Mouse (Mus musculus): ENCODE data around the gene Skiv2l.

Gene Skiv2l

DNA sequence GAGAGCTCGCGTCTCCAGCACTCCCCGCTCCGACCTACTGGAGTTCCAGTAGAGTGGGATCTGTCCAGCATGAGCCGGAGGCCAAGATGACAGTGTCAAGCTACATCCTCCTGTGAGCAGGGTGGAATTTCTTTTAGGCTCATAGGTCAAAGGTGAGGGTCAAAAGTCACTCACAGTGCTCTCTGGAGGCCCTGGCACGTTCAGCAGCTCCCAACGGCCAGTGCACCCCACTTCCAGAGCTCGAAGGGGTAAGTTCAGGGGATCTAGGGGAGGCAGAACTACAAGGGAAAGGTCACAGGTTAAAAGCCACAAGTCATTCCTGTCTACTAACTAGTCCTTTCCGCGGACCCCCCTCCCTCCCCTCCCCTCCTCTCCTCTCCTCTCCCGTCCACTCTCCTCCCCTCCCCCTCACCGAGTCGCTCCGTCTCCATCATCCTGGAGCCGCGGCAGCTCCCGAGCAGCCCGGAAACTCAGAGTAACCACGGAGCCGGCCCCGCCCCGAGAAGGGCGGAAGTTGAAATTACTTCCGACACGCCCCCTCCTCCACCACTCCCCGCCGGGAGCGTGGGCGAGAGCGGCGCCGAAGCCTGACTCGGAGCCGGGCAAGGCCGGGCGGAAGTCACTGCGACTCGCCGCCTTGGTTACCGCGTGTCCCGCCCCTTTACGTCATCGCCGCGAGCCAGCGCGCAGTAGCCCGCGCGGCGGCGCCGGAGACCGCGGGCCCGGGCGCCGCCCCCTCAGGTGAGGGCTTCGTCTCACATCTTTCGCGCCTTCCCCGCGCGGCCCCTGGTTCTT lies at the start of gene Skiv2l, which contains the start of gene Nelfe:
Skiv2l (minus strand) TSS at position 489 of the 795 bp plus-strand sequence.
Nelfe (plus strand) TSS at position 670 of the 795 bp plus-strand sequence.
- peak; percentile 99 for DNase-seq (ENCODE audit: low spot score)

DNA sequence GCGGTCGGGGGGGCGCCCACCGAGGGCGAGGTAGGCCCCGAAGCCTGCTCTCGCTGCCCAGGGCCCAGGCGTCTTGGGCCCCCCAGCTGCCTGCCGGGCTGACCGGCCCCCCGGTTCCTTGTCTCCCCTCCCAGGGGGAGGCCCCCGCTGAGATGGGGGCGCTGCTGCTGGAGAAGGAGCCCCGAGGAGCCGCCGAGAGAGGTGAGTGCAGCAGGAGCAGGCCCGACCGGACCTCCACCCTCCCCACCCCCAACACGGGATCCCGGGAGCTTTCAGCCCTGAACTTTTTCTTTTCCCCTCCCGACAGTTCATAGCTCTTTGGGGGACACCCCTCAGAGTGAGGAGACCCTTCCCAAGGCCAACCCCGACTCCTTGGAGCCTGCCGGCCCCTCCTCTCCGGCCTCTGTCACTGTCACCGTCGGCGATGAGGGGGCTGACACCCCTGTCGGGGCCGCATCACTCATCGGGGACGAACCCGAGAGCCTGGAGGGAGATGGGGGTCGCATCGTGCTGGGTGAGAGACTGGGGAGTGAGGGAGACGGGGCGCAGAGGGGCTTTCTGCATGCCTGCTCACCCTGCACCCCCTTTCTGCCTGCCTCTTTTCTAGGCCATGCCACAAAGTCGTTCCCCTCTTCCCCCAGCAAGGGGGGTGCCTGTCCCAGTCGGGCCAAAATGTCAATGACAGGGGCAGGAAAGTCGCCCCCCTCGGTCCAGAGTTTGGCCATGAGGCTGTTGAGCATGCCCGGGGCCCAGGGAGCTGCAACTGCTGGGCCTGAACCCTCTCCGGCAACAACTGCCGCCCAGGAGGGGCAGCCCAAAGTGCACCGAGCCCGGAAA lies 49.3 kb upstream of the Skiv2l start:
- peak; percentile 78 for DNase-seq (ENCODE audit: low spot score)

DNA sequence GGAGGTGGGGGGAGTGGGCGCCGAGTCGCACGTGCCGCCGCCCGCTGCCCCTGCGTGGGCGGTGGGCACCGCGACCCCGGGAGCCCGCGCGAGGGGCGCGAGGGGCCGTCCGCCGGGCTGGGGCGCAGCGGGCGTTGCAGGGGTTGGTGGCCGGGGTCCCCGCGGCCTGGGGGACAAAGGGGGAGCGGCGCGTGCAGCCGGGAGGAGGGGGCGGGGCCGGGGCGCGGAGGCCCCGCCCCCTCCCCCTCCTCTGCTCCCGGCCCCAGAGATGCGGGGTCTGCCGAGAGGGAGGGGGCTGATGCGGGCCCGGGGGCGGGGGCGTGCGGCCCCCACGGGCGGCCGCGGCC lies 48.7 kb upstream of the Skiv2l start:
- no peak for DNase-seq (ENCODE audit: low spot score)

DNA sequence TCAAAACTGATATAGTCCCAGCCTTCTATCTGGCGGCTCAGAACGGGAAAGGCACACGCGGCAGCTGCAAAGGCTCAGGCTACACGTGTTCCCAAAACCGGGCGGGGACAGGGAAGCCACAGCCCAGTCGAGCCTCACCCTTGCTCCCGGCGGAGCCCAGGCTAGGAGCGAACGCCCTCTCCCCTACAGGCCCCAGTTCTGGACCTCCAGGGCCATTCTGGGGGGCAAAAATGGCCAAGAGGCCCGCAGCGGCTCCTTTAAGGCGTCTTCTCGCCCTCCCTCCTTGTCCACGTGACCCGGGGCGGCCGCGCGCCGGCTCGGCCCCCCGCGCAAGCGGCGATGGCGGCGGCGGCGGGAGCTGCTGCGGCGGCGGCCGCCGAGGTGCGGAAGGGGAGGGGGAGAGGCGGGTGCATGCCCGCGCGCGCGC lies 48.2 kb upstream of the Skiv2l start, which contains the start of the genes C2 and Ehmt2:
C2 (minus strand) TSS at position 106 of the 427 bp plus-strand sequence.
Ehmt2 (plus strand) TSS at position 310 of the 427 bp plus-strand sequence.
- peak; percentile 87 for DNase-seq (ENCODE audit: low spot score)

DNA sequence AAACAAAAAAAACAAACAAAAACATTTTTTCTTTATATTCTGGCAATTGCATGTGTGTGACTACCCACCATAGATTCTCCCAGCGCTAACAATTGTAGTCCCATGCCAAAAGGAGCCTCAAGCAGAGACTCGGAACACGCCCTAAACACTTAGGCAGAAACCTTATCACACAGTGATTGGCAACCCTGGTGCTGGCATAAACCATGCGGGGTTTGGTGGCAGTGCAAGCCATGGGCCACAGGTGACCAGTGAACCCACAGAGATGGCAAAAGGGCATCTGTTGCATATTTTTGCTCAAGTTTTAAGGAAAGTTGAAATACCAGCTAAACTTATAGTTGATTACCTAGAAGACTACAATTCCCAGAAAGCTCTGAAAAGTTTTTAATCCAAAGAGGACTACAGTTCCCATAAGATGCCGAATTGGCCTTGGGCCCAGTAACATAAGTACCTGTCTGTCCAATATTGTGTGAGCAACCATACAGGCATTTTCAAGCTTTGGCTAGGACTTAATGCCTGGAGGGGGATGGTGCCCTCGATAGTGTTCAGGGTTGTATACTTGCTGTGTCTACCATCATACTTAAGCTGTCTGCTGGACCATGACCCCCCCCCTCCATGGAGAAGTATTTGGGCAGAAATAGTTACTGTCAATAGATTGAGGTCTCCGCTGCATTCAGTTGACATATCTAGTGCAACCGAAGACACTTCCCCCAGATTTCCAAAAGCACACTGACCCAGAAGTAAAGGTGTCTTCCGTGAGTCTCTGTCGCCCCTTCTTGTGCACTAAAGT lies 47.6 kb upstream of the Skiv2l start:
- no peak for DNase-seq (ENCODE audit: low spot score)

DNA sequence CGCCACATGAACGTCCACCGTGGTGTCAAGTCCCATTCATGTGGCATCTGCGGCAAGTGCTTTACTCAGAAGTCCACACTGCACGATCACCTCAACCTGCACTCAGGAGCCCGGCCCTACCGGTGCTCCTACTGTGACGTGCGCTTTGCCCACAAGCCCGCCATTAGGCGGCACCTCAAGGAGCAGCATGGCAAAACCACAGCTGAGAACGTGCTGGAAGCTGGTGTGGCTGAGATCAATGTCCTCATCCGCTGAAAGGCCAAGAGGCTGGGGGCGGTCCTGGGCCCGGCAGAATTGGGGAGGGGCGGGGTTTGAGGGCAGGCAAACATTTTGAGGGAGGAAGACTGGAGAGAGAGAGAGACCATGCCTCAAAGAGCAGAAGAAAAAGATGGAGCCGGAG lies 46.4 kb upstream of the Skiv2l start:
- no peak for DNase-seq (ENCODE audit: low spot score)

DNA sequence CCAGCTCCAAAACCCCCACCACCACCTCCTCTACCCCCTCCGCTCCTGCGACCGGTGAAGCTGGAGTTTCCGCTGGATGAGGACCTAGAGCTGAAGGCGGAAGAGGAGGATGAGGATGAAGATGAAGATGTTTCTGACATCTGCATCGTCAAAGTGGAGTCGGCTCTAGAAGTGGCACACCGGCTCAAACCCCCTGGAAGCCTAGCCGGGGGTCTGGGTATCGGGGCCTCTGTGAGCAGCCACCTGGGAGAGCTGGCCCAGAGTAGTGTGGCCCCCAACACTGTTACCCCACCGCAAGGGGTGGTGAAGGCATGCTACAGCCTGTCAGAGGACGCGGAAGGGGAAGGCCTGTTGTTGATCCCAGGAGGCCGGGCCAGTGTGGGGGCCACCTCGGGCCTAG lies 45.7 kb upstream of the Skiv2l start:
- DNase-seq (ENCODE audit: low spot score), result no peak

DNA sequence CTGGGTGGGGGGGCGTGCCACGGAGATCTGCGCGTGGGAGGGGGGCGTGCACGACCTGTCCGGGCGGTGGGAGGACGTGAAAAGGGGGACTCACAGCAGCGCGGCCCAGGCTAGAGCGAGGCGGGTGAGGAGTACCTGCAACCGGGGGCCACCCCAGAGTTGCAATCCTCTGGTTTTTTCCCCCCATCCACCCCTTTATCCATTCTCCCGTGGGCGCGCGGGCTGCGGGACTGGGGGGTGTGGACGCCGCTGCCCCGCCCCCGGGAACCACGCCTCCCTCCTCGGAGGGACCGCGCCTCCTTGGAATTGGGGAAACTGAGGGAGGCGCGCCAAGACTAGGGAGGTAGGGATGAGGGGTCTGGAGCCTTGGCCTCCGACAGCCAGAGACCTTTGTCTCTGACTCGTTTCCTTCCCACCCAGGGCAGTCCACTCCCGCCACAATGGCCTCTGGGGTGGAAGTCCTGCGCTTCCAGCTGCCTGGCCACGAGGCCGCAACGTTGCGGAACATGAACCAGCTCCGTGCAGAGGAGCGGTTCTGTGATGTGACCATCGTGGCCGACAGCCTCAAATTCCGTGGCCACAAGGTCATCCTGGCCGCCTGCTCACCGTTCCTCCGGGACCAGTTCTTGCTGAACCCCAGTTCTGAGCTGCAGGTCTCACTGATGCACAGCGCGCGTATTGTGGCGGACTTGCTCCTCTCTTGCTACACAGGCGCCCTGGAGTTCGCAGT lies 45.0 kb upstream of the Skiv2l start:
- peak; percentile 85 for DNase-seq (ENCODE audit: low spot score)

DNA sequence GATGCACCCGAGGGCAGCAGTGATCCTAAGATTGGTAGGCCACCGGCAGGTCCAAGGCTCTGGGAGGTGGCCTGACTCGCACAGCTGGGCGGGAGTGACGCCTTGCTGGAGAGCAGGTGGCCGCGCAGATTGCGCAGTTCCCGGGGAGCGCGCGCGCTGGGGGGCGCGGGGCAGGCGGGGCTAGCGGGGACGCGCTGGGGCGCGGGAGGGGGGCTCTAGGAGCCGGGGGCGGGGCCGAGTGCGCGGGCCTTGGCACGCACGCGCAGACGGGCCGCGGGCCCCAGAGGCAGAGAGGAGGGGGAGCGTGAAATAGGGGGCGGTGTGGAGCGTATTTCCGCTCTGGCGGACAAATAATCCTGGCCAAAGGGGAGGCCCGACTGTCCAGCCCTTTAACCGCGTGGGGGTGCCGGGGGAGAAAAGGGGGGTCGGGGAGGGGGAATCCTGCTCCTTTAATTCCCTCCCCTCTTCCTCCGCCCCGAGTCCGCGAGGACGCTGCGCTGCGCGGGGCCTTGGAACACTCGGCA lies 44.1 kb upstream of the Skiv2l start:
- DNase-seq (ENCODE audit: low spot score), result peak; percentile 98

DNA sequence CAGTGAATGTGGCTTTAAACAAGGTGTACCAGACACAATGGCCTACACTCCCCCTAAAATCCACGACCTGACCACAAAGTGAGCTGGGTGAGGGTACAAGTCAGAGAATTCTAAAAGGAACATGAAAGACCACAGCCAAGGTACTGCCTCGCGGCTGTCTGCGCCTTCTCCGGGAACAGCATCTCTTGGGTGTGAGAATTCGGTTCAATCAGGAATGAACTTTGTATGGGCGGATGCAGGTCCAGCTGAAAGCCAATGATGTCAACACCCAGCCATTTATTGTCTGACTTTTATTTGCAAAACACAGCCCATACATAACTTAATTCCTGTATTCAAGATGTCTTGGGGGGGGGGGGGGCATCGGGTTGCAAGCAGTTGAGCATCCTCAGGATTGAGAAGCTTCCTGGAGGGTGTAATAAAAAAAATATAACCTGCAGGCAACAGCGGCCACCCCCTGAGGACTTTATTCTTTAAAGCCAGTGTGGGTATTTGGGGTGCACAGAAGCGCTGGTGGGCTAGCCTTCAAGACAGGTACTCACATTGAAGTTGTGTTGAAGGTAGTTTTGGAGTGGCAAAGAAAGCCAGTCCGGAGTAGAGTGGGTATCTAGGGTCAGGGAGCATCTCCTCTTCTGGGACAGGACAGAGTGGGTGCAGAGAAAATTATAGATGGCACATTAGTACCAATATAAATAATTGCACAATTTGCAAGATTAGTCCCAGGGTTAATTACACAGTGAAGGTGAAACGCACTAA lies 43.2 kb upstream of the Skiv2l start:
- no peak for DNase-seq (ENCODE audit: low spot score)

DNA sequence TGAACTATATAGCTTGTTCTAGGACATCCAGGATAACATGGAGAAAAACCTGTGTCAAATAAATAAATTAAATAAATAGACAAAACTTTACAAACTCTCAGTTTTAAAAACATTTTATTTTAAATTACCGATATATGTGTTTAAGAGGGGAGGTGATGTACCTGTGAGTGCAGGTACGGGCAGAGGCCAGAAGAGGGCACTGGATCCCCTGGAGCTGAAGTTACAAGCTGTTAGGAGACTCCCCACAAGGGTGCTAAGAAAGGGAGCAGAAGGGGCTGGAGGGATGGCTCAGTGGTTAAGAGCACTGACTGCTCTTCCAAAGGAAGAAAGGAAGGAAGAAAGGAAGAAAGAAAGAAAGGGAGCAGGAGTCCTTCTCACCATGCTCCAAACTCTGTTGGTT lies 41.4 kb upstream of the Skiv2l start:
- no peak for DNase-seq (ENCODE audit: low spot score)

DNA sequence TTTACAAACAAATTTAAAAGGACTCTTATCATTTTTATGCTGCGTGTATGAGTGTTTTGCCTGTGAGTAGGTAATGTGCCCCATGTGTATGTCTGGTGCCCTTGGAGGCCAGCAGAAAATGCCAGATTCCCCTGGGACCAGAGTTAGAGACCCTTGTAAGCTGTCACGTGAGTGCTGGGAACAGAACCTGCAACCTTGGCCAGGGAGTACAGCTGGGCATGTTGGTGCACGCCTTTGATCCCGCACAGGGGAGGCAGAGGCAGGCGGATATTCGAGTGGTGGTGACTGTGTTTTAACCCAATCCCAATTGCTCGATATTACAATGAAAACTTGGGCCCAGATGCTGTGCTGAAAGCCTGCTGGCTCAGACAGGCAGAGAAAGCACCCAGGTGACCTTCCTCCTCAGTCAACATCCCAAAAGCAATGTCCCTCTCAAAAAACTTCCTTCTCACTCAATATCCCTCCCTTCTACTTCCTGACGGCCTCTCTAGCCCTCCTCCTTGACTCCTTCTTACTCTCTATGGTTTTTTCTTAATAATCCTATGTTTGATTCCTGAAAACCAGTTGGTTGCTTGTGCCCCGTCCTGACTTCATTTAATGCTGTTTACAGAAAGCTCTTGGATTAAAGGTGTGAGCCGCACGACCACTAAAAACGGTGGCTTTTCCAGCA lies 40.2 kb upstream of the Skiv2l start:
- DNase-seq (ENCODE audit: low spot score), result no peak

DNA sequence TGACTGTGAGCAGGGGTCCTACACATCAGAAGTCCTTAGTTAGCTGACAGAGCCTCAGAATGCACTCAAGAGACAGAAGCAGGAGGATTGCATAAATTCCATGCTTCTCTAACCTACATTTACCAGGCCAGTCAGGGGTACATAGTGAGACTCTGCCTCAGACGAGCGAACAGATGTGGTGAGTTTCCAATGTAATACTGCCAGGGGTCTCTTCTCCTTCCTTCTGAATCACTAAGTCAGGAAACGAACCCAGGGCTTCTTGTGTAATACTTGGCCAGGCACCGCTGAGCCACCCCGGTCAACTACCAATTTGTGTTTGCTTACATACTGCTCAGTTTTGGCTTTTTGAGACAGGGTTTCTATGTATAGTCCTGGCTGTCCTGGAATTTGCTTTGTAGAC lies 37.9 kb upstream of the Skiv2l start:
- DNase-seq (ENCODE audit: low spot score), result no peak

DNA sequence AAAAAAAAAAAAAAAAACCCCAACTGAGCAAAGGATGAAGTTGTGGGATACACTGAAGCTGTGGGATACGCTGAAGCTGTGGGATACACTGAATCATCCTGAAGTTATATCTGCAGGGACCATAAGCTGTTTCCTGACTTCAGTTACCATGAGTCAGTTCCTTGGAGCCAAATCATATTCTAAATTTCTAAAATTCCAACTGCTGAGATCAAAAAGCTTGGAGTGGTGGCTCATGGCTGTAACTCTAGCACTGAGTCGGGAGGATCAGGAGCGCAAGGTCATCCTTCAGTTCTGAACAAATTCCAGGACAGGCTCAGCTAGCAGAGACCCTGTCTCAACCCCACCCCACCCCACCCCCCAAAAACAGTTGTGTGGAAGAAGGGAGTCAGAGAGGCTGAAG lies 35.6 kb upstream of the Skiv2l start:
- DNase-seq (ENCODE audit: low spot score), result no peak

DNA sequence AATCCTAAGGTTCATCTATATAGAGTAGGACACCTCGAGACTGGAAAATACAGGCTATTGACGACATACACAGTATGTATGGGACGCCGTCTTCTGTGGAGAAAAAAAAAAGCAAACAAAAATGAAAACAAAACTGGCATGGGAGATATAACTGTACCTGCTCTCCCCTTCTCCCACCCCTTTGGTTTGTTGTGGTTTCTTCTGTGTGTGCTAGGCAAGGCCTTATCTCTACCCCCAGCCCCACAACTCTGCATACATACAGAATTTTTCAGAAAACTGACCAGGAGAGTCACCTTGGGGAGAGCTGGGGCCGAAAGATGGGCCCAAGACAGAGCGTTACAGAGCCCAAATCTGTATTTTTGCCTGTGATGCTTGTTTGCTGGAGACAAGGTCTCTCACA lies 34.7 kb upstream of the Skiv2l start:
- no peak for DNase-seq (ENCODE audit: low spot score)

DNA sequence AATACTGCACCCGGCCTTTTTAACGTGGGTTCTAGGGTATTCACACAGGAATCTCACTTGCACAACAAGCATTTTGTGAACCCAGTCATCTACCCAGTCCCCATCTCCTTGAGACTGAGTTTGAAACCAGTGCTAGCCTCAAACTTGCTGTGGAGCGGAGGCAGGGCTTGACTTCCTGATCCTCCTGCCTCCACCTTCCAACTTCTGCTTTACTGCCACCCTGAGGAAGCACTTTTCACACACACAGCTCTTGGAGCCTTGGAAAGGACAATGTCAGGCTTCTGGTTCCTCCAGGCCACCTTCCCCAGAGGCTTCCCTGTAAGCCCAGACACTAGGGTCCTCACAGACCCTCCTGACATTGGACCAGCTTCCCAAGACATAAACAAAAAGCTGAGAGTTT lies 33.3 kb upstream of the Skiv2l start:
- no peak for DNase-seq (ENCODE audit: low spot score)

DNA sequence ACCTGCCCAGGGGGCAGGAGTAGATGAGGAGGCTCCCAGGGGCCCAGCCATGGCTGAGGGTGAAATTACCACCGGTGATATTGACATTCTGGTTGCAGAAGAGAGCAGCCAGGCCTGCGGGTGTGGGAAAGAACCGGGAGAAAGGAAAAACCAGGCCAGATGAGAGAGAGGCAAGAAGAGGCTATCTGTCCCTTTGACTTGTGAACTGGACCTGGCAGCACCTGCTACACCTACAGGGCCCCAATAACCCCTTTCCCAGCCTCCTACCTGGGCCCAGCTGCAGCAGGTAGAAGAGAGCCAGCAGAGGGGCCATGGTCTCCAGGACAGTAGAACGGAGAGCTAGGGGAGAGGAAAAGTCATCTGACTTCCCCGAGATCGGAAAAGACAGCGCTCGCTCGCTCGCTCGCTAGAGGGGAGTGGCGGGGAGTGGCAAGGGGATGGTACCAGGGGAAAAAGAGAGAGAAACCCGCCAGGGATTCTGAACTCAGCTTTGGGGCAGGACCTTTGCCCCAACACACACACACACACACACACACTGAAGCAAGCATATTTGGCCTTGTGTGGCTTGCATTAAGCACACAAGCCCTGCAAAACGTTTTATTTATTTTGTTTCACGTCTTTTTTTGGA lies 31.8 kb upstream of the Skiv2l start, which contains the start of gene Gm20547:
Gm20547 (minus strand) TSS at position 360 of the 628 bp plus-strand sequence.
- no peak for DNase-seq (ENCODE audit: low spot score)

DNA sequence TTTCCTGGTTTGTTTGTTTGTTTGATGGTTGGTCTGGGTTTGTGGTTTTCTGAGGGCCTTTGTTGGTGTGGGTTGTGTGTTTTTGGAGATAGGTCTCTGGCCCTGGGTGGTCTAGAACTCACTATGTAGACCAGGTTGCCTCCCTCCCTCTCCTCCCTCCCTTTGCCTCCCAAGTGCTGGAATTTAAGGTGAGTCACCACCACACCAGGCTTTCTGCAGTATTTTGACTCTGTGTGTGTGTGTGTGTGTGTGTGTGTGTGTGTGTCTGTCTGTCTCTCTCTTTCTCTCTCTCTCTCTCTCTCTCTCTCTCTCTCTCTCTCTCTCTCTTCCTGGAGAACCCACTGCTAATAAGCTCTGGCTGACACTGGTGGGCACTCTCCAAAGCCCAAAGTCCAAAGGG lies 31.2 kb upstream of the Skiv2l start:
- DNase-seq (ENCODE audit: low spot score), result no peak

DNA sequence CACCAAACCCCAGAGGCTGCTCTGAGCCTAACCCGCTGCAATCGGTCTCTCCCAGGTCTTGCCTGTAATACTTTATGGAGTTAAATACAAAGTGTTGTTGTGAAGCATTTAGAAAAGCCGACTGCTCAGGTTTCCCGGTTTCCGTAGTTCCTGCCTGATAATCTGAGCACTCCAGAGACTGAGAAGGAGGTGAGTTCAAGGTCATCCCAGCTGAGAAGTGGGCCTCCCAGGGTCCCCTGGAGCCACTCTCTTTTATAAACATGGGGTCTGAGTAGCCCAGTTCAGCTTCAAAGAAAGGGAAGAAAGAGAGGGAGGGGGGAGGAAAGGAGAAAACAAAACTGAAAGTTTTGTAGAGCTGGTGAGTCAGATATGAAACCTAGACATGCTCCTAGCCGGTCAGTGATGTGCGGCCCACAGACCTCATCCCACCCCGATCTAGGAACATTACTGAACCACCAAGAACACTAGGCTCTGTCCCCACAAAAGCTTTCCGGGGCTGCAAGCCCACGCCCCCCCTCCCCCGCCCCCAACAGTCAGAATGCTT lies 29.4 kb upstream of the Skiv2l start, which contains the start of gene Zbtb12:
Zbtb12 (plus strand) TSS at position 148 of the 544 bp plus-strand sequence.
- no peak for DNase-seq (ENCODE audit: low spot score)

All from testis, postnatal 10 days (tissue).